Mouse (Mus musculus) urinary bladder, postnatal 14 days (tissue): Measurements from ENCODE around the gene Dyrk3.
"Not testable (repeated sequence)": the region's sequence is repeated elsewhere in the genome, so short reads cannot be mapped to it uniquely, and the experiment has no call there.

Experiments used
- DNase-seq: peaks from one replicate; pipeline ENCODE4 v3.0.0; 2021; ENCODE audit warnings: low spot score

Gene Dyrk3

DNA sequence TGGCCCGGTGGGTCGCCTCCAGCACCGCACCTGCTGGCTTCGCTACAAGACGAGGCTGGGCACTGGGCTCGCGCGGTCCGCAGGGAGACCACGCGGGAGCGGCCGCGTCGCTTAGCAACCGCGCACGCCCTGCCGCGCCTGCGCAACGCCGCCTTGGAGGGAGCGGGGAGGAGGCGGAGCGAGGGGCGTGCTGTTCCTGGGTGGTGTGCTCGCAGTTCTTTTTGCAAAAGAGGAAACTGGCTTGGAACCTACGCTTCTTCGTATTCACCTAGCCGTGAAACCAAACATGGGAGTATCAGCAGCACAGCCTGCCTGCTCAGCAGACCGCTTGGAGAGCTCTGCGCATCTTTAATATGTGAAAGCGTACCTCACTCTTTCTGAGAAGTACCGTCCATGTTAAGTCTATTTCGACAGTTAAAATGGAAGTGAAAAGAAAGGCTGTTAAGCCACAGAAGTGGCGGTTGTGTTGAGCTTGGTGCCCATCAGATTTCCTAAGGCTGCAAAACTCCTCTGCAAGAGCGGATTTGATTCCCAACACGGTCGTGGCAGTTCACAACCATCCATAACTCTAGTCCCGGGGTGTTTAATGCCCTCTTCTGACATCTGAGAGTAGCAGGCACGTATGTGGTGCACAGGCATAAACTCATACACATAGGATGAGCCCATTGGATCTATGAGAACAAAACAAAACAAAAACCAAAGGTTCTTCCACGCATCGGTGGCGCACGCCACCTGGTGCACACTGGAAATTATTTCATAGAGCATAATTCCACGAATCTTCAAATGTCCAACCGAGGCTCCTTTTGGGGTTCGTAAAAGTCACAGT, at the start of gene Dyrk3:
Dyrk3 (minus strand) TSS at position 150 of the 826 bp plus-strand sequence.
- peak; percentile 91 for DNase-seq

DNA sequence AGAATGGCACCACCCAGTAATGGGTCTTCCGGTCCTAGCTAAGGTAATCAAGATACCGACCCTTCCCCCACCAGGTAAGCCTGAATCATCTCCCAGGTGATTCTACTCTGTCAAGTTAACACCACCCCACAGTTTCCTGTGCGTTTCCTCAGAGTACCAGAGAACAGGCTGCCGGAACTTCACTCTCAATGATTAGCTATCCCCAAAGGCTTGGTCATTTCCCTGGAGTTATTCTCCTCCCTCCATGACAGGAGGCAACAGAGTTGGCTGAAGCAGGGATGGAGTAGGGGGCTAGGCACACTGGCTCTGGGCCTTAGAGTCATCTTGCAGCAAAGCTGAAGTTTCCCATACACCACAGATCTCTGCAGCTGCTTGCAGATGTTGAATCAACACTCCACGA, 49.7 kb upstream of the Dyrk3 start:
- no peak for DNase-seq

DNA sequence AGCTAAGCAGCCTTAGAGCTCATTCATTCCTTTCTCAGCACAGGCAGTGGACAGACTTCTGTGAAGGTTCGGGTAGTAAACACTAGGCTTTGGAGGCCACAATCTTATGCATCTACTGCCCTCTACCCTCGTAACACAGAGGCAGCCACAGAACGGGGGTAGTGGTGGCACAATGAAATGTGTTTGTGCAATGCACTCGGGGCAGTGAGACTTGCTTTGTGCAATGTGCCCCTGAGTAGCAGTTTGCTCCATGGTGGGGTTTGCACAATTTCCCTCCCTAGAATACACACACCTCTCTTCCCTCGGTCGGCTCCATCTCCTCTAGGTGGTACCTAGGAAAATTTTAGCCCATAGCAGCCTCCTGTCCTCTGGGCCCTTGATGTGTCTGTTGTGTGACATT, 48.9 kb upstream of the Dyrk3 start:
- no peak for DNase-seq

DNA sequence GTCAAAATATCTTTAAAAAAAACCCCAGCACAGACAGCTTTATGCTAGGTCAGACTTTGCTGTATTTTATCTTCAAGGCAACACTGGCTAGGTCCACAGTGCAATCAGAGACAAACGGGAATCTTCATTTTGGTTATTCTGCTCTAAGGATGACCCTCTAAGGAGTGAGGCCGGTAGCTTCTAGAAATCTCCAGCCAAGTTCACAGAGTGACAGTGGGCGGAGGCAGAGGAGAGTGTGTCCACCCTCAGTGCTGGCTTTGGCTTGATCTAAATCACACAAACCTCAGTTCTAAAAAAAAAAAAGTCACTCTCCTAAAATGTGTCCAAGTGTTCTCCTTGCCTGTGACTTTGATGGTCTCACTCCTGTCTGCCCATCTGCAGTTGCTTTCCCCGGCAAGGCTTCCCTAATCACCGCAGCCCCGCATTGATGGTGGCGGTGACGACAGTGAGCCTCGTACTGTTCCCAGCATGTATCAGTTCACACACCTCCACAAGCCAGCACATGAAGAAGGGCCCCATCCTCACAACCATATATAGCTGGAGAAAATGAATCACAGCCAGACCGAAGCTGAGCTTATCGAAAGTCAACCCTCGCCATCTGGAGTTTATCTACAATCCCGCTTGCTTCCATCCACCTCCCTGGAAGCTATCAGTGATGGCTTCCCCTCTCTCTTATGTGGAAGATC, 47.8 kb upstream of the Dyrk3 start:
- no peak for DNase-seq

DNA sequence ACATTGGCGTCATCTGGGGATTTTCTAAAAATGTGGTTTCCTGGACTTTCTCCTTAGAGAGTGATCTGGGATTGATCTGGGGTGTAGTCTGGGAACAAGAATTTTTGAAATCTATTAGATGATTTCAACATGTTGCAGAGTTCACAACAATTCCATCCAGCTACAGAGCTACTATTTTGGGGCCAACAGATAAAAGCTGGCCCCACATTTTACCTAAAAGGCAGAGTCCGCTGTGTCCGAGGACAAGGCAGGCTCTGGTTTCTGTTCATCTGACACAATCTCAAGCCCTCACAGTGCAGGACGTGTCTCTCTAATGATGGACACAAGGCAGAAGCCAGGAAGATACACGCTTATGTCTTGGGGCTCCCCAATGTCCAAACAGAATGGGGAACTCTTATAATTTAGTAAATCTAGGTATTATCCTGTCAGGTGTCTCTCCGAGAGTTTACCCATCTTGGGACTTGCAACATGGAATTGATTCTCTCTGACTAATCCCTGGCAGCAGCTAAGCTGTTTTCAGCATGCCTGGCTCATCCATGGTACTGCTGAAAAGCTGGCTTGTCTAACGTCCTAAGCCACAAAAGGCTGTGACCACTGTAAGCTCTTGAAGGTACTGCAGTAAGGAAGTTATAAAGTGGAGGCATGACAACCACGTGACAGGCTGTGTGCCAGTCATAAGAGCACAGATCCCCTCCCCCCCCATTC, 47.0 kb upstream of the Dyrk3 start:
- no peak for DNase-seq

DNA sequence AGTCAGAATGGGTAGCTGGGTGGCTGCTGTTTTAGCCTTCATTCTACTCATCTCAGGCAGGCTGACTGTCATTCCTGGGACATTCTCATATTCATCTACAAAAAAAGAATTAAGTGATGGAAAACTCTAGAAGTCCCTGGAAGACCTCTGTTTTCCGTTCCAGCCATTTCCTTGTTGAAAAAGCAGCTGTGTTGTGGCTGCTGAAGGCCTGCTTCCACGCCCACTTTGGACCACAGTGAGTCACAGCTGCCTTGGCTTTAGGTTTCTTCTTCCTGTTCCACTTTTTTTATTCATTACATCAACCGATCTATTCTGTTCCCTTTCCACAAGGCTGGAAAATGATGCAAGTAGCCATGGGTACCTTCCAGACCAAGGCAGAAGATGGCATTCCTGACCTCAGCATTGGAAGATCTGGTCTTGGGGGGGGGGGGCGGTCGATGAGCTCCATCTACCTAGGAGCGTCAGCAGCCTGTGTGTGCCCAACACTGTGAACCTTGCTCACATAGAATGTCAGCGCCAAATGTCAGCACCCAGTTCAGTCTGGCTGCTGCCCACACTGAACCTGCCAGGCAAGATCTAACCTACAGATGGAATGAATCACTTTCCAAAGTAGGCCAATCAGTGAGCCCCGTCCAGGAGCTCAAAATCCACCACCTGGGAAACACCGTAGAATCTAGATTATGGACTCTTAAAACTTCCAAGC, 46.3 kb upstream of the Dyrk3 start:
- peak; percentile 67 for DNase-seq

DNA sequence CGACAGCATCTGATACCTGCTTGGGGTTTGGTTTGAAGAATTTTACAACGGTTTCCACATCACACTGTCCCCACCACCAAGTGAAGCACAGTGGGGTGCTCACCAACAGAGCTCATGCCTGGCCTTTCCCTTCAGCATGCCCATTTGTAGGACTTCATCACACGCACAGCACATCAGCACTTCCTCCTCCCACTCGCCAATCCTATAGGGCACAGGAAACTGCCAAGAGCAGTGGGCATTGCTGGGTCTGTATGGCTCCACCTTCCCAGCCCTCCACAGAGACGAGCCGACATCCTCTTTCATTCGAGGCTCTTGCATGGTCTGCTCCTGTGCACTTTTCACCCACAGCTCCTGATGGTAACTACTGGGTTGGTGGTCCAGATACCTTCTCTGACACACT, 45.1 kb upstream of the Dyrk3 start:
- DNase-seq: no peak

DNA sequence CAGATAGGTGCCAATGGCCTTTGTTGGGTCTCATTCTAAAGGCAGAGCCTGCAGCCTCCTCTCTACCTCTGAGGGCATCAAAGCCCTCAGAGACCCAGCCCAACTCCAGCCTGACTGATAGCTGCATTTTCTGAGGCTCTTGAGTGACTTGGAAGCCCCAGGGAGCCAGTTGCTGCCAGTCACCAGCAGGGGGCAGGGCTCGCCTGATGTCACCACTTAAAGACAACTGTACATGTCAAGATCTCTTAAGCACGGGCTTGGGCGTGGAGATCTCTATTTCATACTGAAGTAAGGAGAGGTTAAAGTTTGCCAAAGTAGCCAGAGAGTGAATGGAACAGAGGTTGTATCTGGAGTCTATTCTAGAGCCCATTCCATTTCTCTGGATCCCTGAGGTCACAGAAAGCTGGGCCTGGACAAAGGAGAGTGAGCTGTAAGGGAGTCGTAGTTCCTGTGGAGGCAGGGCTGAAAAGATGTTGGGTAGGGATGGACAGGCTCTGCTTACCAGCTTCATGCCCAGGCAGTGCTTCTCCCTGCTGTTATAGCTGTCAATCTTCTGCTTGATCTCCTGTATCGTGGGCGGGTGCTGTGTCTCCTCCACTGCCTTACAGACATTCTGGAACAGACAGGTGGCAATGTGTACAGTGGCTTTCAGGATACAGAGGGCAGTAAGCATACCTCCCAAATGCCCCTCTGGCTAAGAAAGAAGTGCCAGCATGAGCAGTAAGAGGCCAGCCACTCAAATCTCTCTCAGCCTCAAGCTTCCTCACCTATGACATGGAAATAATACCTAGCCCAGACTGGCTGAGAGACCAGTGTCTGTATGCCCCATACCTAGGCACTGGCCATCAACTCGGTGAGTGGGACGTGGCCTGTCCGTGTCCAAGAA, 43.7 kb upstream of the Dyrk3 start:
- peak; percentile 84 for DNase-seq

DNA sequence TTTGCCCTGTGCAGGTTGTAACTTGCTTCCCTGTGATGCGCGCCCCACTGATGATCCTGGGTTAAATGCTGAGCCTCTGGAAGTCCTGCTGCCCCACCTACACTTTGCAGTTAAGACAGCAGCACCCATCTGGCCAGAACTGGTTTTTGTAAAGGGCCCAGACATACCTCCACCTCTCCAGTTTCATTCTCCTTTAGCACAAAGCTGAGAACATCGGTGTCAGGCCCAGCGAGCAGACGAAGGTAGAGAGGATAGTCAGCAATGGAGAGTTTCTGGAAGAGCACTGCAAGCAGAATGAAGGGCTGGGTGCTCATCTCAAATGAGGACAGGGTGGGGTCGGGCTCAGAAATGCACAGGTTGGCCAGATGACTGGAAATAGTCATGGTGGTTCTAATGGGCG, 42.2 kb upstream of the Dyrk3 start:
- DNase-seq: no peak

DNA sequence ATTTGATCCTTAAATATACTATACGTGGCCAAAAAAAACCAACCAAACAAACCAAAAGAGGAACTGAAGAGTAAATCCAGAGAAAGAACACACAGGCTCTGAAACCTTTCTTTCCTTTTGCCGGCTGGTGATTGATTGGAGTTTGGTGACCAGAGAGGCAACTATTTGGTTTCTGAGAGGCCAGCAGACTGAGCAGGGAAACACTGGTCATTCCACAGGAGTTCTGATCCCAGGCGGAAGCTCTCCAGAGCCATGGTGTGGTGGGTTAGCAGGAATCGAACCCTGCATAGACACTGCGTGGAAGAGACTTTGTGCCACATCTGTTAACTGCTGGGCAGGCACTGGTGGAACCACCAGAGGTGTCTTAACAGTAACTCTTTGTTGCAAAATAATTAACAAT, 39.9 kb upstream of the Dyrk3 start:
- DNase-seq: no peak

DNA sequence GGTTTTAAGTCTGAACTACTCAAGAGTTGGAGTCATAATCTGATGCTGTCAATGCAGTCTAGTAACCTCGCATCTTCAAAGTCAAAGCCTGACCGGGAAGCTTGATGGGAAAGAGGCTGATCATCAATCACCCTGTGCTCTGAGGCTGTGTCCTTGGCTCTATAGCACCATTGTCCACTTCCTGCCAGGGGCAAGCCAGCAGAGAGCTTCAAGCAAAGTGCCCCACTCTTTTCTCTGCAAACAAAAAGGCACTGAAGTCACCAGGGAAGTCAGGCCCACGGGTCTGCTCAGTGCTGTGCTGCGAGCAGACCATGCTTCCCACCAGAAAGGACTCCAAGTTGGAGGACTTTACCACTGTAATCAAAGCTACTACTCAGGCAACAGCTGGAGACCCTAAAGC, 39.1 kb upstream of the Dyrk3 start:
- DNase-seq: no peak

DNA sequence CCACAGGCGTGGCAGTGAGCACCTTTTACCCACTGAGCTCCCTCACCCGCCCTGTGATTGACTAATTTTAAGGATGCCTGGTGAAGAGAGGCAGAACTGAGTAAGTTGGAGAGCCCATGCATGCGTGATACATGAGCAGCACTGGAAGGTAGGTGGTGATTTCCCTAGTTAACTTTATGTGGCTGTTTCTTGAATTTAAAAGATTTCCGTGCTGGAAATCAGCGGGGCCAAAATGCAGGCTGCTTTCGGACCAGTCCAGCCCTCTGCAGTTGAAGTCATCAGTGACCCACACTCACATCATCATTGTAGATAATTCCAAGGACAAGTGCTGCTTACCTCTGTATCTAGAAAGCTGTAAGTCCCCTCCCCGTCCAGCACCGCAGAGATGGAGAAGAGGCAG, 37.7 kb upstream of the Dyrk3 start:
- DNase-seq: no peak

DNA sequence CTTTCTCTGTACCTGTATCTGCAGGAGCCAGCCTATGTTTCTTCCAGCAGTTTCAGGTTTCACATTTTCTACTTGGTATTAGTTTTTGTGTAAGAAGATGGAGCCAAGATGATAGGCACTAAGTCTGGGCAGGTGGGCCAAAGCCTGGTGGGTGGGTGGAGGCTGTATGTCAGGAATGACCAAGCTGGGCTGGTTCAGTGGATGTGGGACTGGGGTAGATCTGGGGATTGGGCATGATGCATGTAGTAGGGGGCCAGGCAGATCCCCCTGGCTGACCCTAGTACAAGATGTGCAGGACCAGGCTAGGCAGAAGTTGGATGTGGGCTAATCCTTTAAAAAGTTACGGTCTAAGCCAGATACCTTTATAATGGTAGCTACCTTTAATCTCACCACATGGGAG, 37.0 kb upstream of the Dyrk3 start:
- DNase-seq: no peak

DNA sequence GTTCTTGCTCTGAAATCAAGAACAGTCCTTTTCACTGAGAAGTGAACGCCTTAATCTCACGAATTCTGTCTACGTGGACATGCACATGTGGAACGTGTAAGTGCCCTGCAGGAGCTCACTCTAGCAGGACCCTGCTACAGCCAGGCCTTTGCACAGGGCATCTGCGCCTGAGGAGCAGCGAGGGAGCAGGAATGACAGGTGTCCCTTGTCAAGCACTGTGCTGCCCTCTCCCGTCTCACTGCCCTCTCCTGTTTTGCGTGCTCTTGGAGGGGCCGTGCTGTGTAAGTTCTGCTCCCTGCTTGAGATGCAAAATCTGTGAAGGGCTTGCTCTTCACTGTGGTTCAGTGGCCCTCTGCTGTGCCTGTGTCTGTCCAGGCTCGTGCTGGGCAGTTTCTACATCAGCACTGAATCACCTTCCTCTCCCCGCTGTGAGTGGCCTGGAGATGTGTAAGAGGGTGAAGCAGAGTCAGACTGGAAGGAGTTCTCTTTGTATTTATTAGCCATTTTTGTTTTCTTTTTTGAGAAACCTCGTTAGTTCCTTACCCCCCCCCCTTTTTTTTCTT, 36.2 kb upstream of the Dyrk3 start:
- no peak for DNase-seq

DNA sequence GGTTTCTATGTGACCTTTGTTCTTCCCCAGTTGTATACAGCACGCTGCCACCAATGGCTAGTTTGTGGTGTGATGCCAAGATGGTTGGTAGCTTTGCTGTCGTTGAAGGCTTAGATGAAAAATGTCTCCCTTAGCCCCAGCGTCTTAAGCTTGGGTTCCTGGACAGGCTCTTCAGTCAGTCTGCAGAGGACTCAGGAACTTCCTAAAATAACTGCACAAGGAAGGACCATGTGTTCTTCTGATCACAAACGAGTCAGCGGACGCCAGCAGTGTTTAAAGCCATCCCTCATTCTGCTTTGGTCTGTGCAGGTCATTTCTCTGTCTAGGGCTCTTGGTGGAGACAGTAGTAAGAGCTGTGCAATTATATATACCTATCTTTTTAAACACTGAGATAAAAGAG, 35.7 kb upstream of the Dyrk3 start:
- DNase-seq: no peak

DNA sequence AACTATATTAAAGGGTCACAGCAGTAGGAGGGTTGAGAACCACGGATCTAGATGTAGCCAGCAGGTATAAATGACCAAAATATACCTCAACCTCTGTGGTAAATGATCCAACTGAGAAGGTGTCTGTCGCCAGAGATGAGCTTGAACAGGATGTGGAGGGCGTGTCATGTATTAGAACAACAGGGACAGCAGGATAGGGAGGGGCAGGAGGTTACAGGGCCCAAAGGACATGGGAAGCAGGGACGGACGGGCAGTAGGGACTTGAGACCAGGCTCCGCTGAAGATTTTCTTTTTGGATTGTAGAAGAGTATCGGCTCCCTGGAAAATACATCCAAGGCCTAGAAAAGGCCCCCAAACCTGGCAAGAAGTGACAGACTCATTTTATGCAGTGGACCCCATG, 34.9 kb upstream of the Dyrk3 start:
- no peak for DNase-seq

DNA sequence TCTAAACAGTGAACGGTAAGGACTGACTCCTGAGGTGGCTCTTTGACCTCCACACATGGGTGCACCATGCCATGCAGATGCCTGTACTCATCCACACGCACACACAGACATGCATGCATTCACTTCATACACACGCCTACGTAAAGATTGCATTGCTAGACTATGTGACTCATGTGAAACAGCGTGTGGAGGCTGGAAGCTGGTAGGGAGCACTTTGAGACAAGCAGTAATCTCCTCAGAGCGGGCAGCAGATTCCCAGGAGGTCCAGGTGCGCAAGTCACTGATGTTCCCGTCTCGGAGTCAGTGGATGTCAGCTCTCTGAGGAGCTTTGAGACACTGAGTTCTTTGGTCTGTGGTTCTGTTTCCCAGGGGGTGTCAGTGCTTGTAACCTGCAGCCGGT, 29.5 kb upstream of the Dyrk3 start:
- DNase-seq: no peak

DNA sequence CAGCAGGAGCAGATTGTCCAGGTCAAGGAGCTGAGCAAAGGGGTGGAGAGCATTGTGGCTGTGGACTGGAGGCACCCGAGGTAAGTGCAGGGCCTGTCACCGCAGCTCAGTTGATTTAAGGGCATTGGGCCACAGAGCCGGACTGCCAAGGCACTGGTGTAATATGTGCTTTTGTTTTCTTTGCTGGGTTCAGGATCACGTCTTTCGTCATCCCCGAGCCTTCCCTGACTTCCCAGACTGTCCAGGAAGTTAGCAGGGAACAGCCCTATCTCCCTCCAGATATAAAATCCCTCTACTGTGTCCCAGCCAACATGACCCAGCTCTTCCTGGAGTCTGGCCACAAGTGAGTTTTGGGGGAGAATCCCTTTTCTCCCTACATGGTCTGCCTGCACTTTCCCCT, 26.3 kb upstream of the Dyrk3 start:
- no peak for DNase-seq

DNA sequence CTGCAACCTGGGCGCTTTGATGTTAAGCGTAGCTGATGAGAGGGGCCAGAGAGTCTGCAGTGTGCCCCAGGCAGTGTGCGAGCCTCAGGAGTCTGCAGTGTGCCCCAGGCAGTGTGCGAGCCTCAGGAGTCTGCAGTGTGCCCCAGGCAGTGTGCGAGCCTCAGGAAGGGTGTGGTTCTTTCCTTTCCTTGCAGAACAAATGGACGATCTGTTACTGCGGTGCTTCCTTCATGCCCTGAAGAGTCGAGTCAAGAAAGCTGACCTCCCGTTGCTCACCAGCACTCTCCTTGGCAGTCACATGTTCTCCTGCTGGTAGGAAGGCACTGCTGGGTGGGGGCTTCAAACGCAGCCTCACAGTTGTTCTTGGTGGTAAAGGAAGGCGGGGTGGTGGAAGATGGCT, 23.0 kb upstream of the Dyrk3 start:
- no peak for DNase-seq

DNA sequence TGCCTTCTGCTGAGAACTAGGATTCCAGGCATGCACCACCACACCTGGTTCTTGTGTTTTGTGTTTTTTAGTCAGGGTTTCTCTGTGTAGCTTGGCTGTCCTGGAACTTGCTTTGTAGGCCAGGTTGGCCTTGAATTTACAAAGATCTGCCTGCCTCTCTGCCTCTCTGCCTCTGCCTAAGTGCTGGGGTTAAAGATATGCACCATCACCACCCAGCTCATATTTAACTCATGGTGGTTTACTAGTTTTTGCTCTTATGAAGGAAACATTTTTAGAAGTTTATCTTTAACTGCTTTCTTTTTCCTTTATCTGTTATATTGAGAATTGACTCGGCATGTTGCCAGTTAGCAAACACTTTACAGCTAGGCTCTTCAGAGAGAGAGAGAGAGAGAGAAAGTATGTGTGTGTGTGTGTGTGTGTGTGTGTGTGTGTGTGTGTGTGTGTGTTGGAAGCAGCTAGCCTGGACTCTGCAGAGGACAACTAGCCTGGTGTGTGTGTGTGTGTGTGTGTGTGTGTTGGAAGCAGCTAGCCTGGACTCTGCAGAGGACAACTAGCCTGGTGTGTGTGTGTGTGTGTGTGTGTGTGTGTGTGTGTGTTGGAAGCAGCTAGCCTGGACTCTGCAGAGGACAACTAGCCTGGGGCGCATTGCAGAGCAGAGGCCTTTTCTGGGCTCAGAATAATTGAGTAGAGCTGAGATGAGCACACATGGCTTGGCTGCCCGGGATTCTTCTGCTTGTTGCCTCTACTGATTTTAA, 21.6 kb upstream of the Dyrk3 start:
- not testable (repeated sequence) for DNase-seq
